Mouse (Mus musculus) CH12.LX (cell line): ENCODE measurements around the gene Plekhh3. TPM values are rescaled to one million over a fixed set of nuclear protein-coding genes. Genes with fewer than 3 reads are reported as not detected.

ENCODE experiments used
- DNase-seq: peaks from one replicate; pipeline ENCODE4 v3.0.0-alpha.2; 2013; ENCODE audit errors: extremely low read depth
- H3K27ac ChIP-seq: 2 replicates; pipeline ENCODE4 v1.5.1; 2012; ENCODE audit warnings: low read depth, mild to moderate bottlenecking, control low read depth, moderate library complexity; ENCODE audit not compliant: insufficient read depth
- H3K27me3 ChIP-seq: replicated peaks from 2 replicates; pipeline ENCODE3; 2012; ENCODE audit warnings: inconsistent platforms
- H3K36me3 ChIP-seq, 2 experiments: replicated peaks in 1 of 2; 2 replicates each; pipeline versions ENCODE3 to v1.6.1; 2012; ENCODE audit warnings: inconsistent platforms in 1 of 2, low read length in 1 of 2, mild to moderate bottlenecking in 1 of 2, mixed read lengths in 1 of 2, moderate library complexity in 1 of 2; ENCODE audit not compliant: control insufficient read depth in 1 of 2, insufficient read depth in 1 of 2
- H3K4me1 ChIP-seq, 2 experiments: 2 replicates each; pipeline ENCODE4 v1.6.1; 2012; ENCODE audit warnings: inconsistent platforms in 1 of 2, moderate library complexity in 1 of 2; ENCODE audit not compliant: insufficient read depth in 2 of 2, control insufficient read depth in 1 of 2
- H3K4me2 ChIP-seq: 2 replicates; pipeline ENCODE4 v1.6.1; 2012; ENCODE audit warnings: low read depth, mild to moderate bottlenecking, control low read depth; ENCODE audit not compliant: poor library complexity, insufficient read depth, severe bottlenecking
- H3K4me3 ChIP-seq, 3 experiments: fragments of 150-350 bp in 1 of 3; sonication (generic) in 1 of 3; replicated peaks in 1 of 3; 2 replicates each; pipeline versions ENCODE3 to v1.5.1; 2011 to 2012; ENCODE audit warnings: low read depth in 2 of 3, low read length in 2 of 3, mild to moderate bottlenecking in 2 of 3, moderate library complexity in 2 of 3, control low read depth in 1 of 3, improper control_type of control experiment in 1 of 3, inconsistent platforms in 1 of 3, mixed read lengths in 1 of 3; ENCODE audit not compliant: poor library complexity in 1 of 3
- H3K79me2 ChIP-seq: replicated peaks from 2 replicates; pipeline ENCODE4 v1.6.1; 2012; ENCODE audit warnings: mild to moderate bottlenecking, moderate library complexity; ENCODE audit not compliant: control insufficient read depth, poor library complexity, insufficient read depth, severe bottlenecking; ENCODE audit errors: extremely low read depth
- H3K9ac ChIP-seq: 2 replicates; pipeline ENCODE4 v1.6.1; 2012; ENCODE audit warnings: low read depth, mild to moderate bottlenecking, control low read depth, moderate library complexity; ENCODE audit not compliant: insufficient read depth
- H3K9me3 ChIP-seq: replicated peaks from 2 replicates; pipeline ENCODE3; 2012; ENCODE audit warnings: low read length, inconsistent platforms, mixed read lengths
- CHD1 ChIP-seq: IDR thresholded peaks from 2 replicates; pipeline ENCODE4 v1.6.1; 2012; ENCODE audit warnings: low read depth, low read length, improper control_type of control experiment, inconsistent platforms
- ELF1 ChIP-seq: IDR thresholded peaks from 2 replicates; pipeline ENCODE4 v1.6.1; 2014; ENCODE audit warnings: low read depth, mild to moderate bottlenecking, inconsistent platforms, low read length, improper control_type of control experiment
- KAT2A ChIP-seq: IDR thresholded peaks from 2 replicates; pipeline ENCODE4 v1.6.1; 2012; ENCODE audit warnings: low read length, improper control_type of control experiment, inconsistent platforms; ENCODE audit not compliant: insufficient replicate concordance
- MAX ChIP-seq: IDR thresholded peaks from 2 replicates; pipeline ENCODE4 v1.6.1; 2011; ENCODE audit warnings: low read length, improper control_type of control experiment
- MAZ ChIP-seq: IDR thresholded peaks from 2 replicates; pipeline ENCODE4 v1.6.1; 2012; ENCODE audit warnings: low read depth, mild to moderate bottlenecking, inconsistent platforms, low read length, improper control_type of control experiment, moderate library complexity
- MYC ChIP-seq: IDR thresholded peaks from 2 replicates; pipeline ENCODE4 v1.6.1; 2011; ENCODE audit warnings: low read depth, mild to moderate bottlenecking, improper control_type of control experiment, low read length
- NELFE ChIP-seq: IDR thresholded peaks from 2 replicates; pipeline ENCODE4 v1.6.1; 2011; ENCODE audit warnings: low read depth, low read length, improper control_type of control experiment
- USF1 ChIP-seq: IDR thresholded peaks from 2 replicates; pipeline ENCODE4 v1.6.1; 2014; ENCODE audit warnings: low read depth, mild to moderate bottlenecking, inconsistent platforms, low read length, improper control_type of control experiment
- ZC3H11A ChIP-seq: IDR thresholded peaks from 2 replicates; pipeline ENCODE4 v1.6.1; 2012; ENCODE audit warnings: low read depth, mild to moderate bottlenecking, inconsistent platforms, low read length, improper control_type of control experiment
- ZKSCAN1 ChIP-seq: IDR thresholded peaks from 2 replicates; pipeline ENCODE4 v1.6.1; 2012; ENCODE audit warnings: low read depth, inconsistent platforms, low read length, improper control_type of control experiment, borderline replicate concordance
- ZMIZ1 ChIP-seq: IDR thresholded peaks from 2 replicates; pipeline ENCODE4 v1.6.1; 2012; ENCODE audit warnings: low read depth, mild to moderate bottlenecking, inconsistent platforms, low read length, improper control_type of control experiment
- ZNF384 ChIP-seq: IDR thresholded peaks from 2 replicates; pipeline ENCODE4 v1.6.1; 2012; ENCODE audit warnings: low read depth, low read length, improper control_type of control experiment, inconsistent platforms
- dilution Hi-C: fragments of 300-500 bp; cut with MboI; formaldehyde crosslinking; loops from 2 replicates; pipeline ENCODE4 v1.14.3; 2020; ENCODE audit warnings: low sequenced_read_pairs; ENCODE audit not compliant: extremely low pct_unique_long_range_greater_than_20kb, extremely low pct_ligation_motif_present
- in situ Hi-C: fragments of 300-500 bp; cut with MboI; formaldehyde crosslinking; loops from 3 replicates; pipeline ENCODE4 v1.14.3; 2019; ENCODE audit warnings: low sequenced_read_pairs, low pct_ligation_motif_present, low pct_unique_long_range_greater_than_20kb, mixed read lengths
- polyA plus RNA-seq: library from polyadenylated mRNA; unstranded; fragments of >175 nt; gene quantifications from 2 replicates; pipeline ENCODE4 v1.2.1, GENCODE M21; 2012; ENCODE audit warnings: low read depth; ENCODE audit not compliant: insufficient read length
- total RNA-seq, 2 experiments: library from RNA; depleted of rRNA; stranded (reverse); fragments of 300-350 nt in 1 of 2; fragments of >200 nt in 1 of 2; gene quantifications; 2 replicates each; pipeline ENCODE4 v1.2.3; 2012 to 2014

Gene Plekhh3
- total and polyA plus RNA-seq, 3 experiments, result 2.9 to 20.3 (median 5.0) TPM

GRCm38 (mm10) chr11:101167211-101167962 is 3.8 kb downstream of the Plekhh3 start:
- no peak for DNase-seq
- dilution Hi-C loops, result no loop called here
- Histone ChIP-seq H3K4me1 (peaks cover 0 to 30% of the 10 kb centered on the region in 2 experiments; a peak in 3 of 4 replicates), H3K79me2 (peaks cover 10% of the 10 kb centered on the region; the same call in 1 of the 2 replicates), H3K9ac (no peak overlapping the region), H3K36me3 (peaks cover 44 to 57% of the 10 kb centered on the region in 2 experiments), H3K9me3 (no peaks in the 10 kb centered on the region), H3K4me3 (no peak overlapping the region), H3K27ac (no peak overlapping the region), H3K27me3 (peaks cover 9% of the 10 kb centered on the region), H3K4me2 (no peak overlapping the region)
- in situ Hi-C loops, result no loop called here
- no peak for TF ChIP-seq MYC
- no peak for TF ChIP-seq MAZ
- no peak for TF ChIP-seq USF1
- TF ChIP-seq ZMIZ1, result no peak
- TF ChIP-seq ZKSCAN1, result no peak
- no peak for TF ChIP-seq CHD1
- TF ChIP-seq NELFE, result no peak

- Histone ChIP-seq H3K36me3 (peaks cover 54 to 67% of the 10 kb centered on the region in 2 experiments), H3K79me2 (peaks cover 10% of the 10 kb centered on the region; the same call in 1 of the 2 replicates), H3K4me2 (no peak overlapping the region), H3K4me1 (peaks cover 0 to 23% of the 10 kb centered on the region in 2 experiments; a peak in 3 of 4 replicates), H3K4me3 (no peak overlapping the region), H3K27ac (no peak overlapping the region)
- in situ Hi-C loops, result no loop called here
- dilution Hi-C loops, result no loop called here
- TF ChIP-seq ZNF384 (no peak), MYC (no peak), MAX (no peak), ZC3H11A (no peak), ELF1 (no peak), KAT2A (no peak)
- TF ChIP-seq, all 38 proteins: peak for 0
- DNase-seq, result no peak
- Histone ChIP-seq H3K27me3 (peaks cover 9% of the 10 kb centered on the region), H3K9ac (no peak overlapping the region), H3K9me3 (no peaks in the 10 kb centered on the region)
These were observed 4.8 kb downstream of the Plekhh3 start for GRCm38 (mm10) chr11:101166357-101166756.
